Mouse (Mus musculus) lung, adult 2 months (tissue): ENCODE data around the gene Gm15013.

Source experiments
- CTCF ChIP-seq: fragments of 200-500 bp; IDR thresholded peaks from 2 replicates; pipeline ENCODE4 v1.5.1; 2011; ENCODE audit warnings: mild to moderate bottlenecking, low read length, control low read depth; ENCODE audit not compliant: insufficient read depth
- POLR2A ChIP-seq: fragments of 200-500 bp; IDR thresholded peaks from 2 replicates; pipeline ENCODE4 v1.6.1; 2011; ENCODE audit warnings: low read depth, mild to moderate bottlenecking, control low read depth, low read length, borderline replicate concordance; ENCODE audit errors: extremely low read depth

GRCm38 (mm10) chrX:139751855-139752254, 37.6 kb upstream of the Gm15013 start:
- peak; percentile 69 for TF ChIP-seq CTCF
- no peak for TF ChIP-seq POLR2A
